Mouse (Mus musculus) cerebellum, postnatal 36 days (tissue): ENCODE measurements around the gene Lgals4.

ENCODE experiments used
- DNase-seq, 2 experiments: peaks; one replicate each; pipeline ENCODE4 v3.0.0; 2021 to 2022; ENCODE audit warnings: mixed read lengths in 2 of 2

The Lgals4 gene

GRCm38 (mm10) chr7:28808957-28809393 lies 24.7 kb upstream of the Lgals4 start:
- peak; percentile 94 to 97 for DNase-seq

GRCm38 (mm10) chr7:28809401-28810089 lies 24.1 kb upstream of the Lgals4 start:
- DNase-seq: peak in 1 of 2 experiments; percentile 58

GRCm38 (mm10) chr7:28810107-28811066 lies 23.3 kb upstream of the Lgals4 start:
- DNase-seq: peak; percentile 97 to 98

- DNase-seq: peak; percentile 87 to 94
Measured at GRCm38 (mm10) chr7:28811228-28811627, 22.4 kb upstream of the Lgals4 start.

- no peak for DNase-seq
Measured at GRCm38 (mm10) chr7:28811640-28812275, 21.9 kb upstream of the Lgals4 start.

- DNase-seq: no peak
Measured at GRCm38 (mm10) chr7:28812436-28812835, 21.2 kb upstream of the Lgals4 start.

GRCm38 (mm10) chr7:28812949-28813348 lies 20.7 kb upstream of the Lgals4 start:
- DNase-seq: no peak

- no peak for DNase-seq
Measured at GRCm38 (mm10) chr7:28814306-28815034, 19.2 kb upstream of the Lgals4 start.

- no peak for DNase-seq
Measured at GRCm38 (mm10) chr7:28815230-28815629, 18.4 kb upstream of the Lgals4 start.

GRCm38 (mm10) chr7:28816201-28816600 lies 17.5 kb upstream of the Lgals4 start:
- DNase-seq: no peak

- DNase-seq: no peak
Measured at GRCm38 (mm10) chr7:28816920-28817319, 16.7 kb upstream of the Lgals4 start.

- no peak for DNase-seq
Measured at GRCm38 (mm10) chr7:28817524-28817923, 16.1 kb upstream of the Lgals4 start.

GRCm38 (mm10) chr7:28817957-28818356 lies 15.7 kb upstream of the Lgals4 start:
- no peak for DNase-seq

- DNase-seq: no peak
Measured at GRCm38 (mm10) chr7:28818436-28818835, 15.2 kb upstream of the Lgals4 start.

- no peak for DNase-seq
Measured at GRCm38 (mm10) chr7:28818861-28819452, 14.7 kb upstream of the Lgals4 start.

GRCm38 (mm10) chr7:28819571-28819970 lies 14.1 kb upstream of the Lgals4 start:
- no peak for DNase-seq

- no peak for DNase-seq
Measured at GRCm38 (mm10) chr7:28820358-28821260, 13.0 kb upstream of the Lgals4 start.

GRCm38 (mm10) chr7:28821261-28821831 lies 12.3 kb upstream of the Lgals4 start:
- DNase-seq: peak; percentile 71 to 81

GRCm38 (mm10) chr7:28822556-28822955 lies 11.1 kb upstream of the Lgals4 start:
- no peak for DNase-seq
